Mouse (Mus musculus) embryonic facial prominence, embryonic 15.5 days (tissue): ENCODE measurements around the gene Tnrc6b. TPM values are rescaled to one million over a fixed set of nuclear protein-coding genes. Genes with fewer than 3 reads are reported as not detected.
A peak's percentile ranks its signal among the peaks of the same experiment; 100 is the strongest.

Experiments
- ATAC-seq: fragments of 200-750 bp; cut with Nextera tagmentation; 2 replicates; pipeline ENCODE4 v1.8.0; 2017; ENCODE audit warnings: low read depth, moderate TSS enrichment; ENCODE audit not compliant: insufficient number of reproducible peaks, low FRiP score, low TSS enrichment
- H3K27ac ChIP-seq: fragments of 300-500 bp; sonication (generic); replicated peaks from 2 replicates; pipeline ENCODE4 v1.5.1; 2015; ENCODE audit warnings: mild to moderate bottlenecking, inconsistent platforms
- H3K27me3 ChIP-seq: fragments of 300-500 bp; sonication (generic); 2 replicates; pipeline ENCODE4 v1.6.1; 2015; ENCODE audit warnings: inconsistent platforms
- H3K36me3 ChIP-seq: fragments of 300-500 bp; sonication (generic); 2 replicates; pipeline ENCODE4 v1.6.1; 2015; ENCODE audit warnings: mild to moderate bottlenecking, inconsistent platforms
- H3K4me1 ChIP-seq: fragments of 300-500 bp; sonication (generic); 2 replicates; pipeline ENCODE4 v1.6.1; 2015; ENCODE audit warnings: inconsistent platforms
- H3K4me2 ChIP-seq: fragments of 300-500 bp; sonication (generic); replicated peaks from 2 replicates; pipeline ENCODE4 v1.6.1; 2015; ENCODE audit warnings: mild to moderate bottlenecking, inconsistent platforms
- H3K4me3 ChIP-seq: fragments of 300-500 bp; sonication (generic); replicated peaks from 2 replicates; pipeline ENCODE4 v1.5.1; 2015; ENCODE audit warnings: mild to moderate bottlenecking, inconsistent platforms
- H3K9ac ChIP-seq: fragments of 300-500 bp; sonication (generic); 2 replicates; pipeline ENCODE4 v1.6.1; 2015; ENCODE audit warnings: inconsistent platforms
- H3K9me3 ChIP-seq: fragments of 300-500 bp; sonication (generic); replicated peaks from 2 replicates; pipeline ENCODE4 v1.6.1; 2016; ENCODE audit warnings: inconsistent platforms
- WGBS: fragments of 180-500 bp; shearing (Covaris S2); methylation state at CpG from one replicate; pipeline ENCODE4 v1.1.7; 2015; 5-methylcytosine and 5-hydroxymethylcytosine counted together
- polyA plus RNA-seq: library from polyadenylated mRNA; unstranded; fragments of >200 nt; fragmentation: Nextera tagmentation; extraction: Ambion mirVana; gene quantifications from 2 replicates; pipeline ENCODE4 v1.2.1, GENCODE M21; 2015

Tnrc6b gene
- polyA plus RNA-seq, 1 experiment from 2014 or later = 23.9 TPM

DNA sequence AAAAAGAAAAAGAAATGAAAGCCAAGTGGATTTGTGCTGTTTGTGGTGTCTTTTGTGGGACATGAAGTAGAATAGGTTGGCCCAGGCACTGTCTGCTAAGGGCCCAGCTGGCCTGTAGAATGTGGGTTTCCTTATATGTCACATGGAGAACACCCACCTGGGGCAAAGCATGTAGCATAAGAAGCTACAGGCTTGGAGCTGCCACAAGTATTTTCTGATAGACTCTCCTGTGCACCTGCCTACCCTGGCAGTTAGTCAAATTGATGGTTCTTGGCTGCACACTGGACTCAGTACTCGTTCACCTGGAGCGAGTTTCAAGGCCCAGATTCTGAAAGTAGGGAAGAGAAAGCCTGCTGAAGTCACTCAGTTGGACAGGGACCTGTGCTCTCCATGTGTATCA is 7.6 kb upstream of the Tnrc6b start:
- H3K4me2 ChIP-seq = no peak overlapping the region
- H3K4me1 ChIP-seq = peaks cover 26% of the 10 kb centered on the region
- ATAC-seq = no peak
- no peaks in the 10 kb centered on the region for H3K9me3 ChIP-seq
- no peak overlapping the region for H3K9ac ChIP-seq
- H3K27me3 ChIP-seq = no peaks in the 10 kb centered on the region
- H3K36me3 ChIP-seq = no peaks in the 10 kb centered on the region
- 73% methylated on average over 2 of the region's 2 CpGs for WGBS
- 0 out of 2 replicates have a peak overlapping the region, but pooled peaks have one; percentile 19 for H3K27ac ChIP-seq
- H3K4me3 ChIP-seq = no peak overlapping the region

DNA sequence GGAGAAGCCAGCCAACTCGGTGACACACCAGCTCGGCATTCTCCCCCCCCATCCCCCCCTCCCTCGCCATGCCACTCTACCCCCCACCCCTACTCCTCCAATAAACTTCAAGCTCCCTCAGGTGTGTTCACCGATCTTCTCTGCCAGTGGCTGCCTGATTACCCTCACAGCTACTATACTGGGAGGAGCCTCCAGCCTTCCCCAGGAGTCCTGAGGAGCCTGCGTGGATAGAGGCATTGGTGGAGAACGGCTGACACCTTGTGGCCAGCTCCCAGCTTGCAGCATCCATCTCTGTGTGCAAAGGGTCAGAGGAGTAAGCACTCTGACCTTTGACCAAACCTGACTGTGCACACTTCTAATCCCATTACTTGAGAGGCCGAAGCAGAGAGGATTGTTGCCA is 6.8 kb upstream of the Tnrc6b start:
- Histone ChIP-seq H3K36me3 (no peaks in the 10 kb centered on the region), H3K4me3 (no peak overlapping the region), H3K27me3 (no peaks in the 10 kb centered on the region), H3K4me2 (no peak overlapping the region), H3K27ac (no peak overlapping the region), H3K4me1 (peaks cover 26% of the 10 kb centered on the region), H3K9me3 (no peaks in the 10 kb centered on the region), H3K9ac (no peak overlapping the region)
- peak; percentile 75 for ATAC-seq
- 2% methylated on average over 7 of the region's 7 CpGs for WGBS

DNA sequence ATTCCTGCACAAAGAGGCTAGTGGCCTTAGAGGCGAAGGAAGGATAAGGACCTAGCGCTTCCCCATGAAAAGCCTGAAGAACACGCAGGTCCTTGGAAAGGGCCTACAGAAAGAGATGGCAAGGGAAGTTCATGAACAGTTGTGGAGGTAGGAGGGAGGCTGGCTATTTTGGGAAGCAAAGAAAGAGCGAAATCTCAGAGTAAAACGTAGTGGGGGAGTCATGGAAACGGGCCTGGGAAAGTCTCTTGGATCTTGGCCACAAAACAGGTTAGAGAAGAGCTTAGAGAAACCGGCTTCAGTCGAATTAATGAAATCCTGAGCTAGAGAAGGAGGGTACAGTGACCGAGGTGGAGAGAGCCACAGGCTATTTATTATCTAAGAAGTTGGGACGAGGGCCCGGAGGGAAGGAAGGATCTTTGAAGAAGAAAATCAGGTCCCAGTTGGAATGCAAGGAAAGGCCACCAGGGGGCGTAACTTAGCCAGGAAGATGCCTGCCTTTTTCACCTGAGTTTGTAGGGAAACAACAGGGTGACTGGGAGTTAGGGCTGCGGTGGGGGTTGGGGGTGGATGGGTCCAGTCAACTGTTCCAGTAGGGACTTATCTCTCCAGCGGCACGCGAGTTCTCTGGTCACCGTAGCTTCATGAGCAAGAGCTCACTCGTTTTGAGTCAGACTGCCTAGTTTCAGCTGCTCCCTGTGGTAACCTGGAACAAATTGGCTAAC is 5.1 kb upstream of the Tnrc6b start:
- H3K36me3 ChIP-seq = no peaks in the 10 kb centered on the region
- ATAC-seq = no peak
- H3K9me3 ChIP-seq = no peaks in the 10 kb centered on the region
- no peak overlapping the region for H3K27ac ChIP-seq
- peaks cover 31% of the 10 kb centered on the region for H3K4me1 ChIP-seq
- no peak overlapping the region for H3K9ac ChIP-seq
- peak overlapping the region; percentile 46 for H3K4me2 ChIP-seq
- H3K27me3 ChIP-seq = no peaks in the 10 kb centered on the region
- 25% methylated on average over 18 of the region's 18 CpGs for WGBS
- peak overlapping the region; percentile 31 for H3K4me3 ChIP-seq

- Histone ChIP-seq H3K4me3 (peak overlapping the region; percentile 31), H3K27ac (peak overlapping the region; percentile 63; the same call in 1 of the 2 replicates)
Observed at GRCm38 (mm10) chr15:80706596-80706995, 4.5 kb upstream of the Tnrc6b start.

GRCm38 (mm10) chr15:80707088-80707487 is 4.0 kb upstream of the Tnrc6b start:
- Histone ChIP-seq H3K9me3 (no peaks in the 10 kb centered on the region), H3K9ac (no peak overlapping the region), H3K27ac (peak overlapping the region; percentile 63), H3K36me3 (no peaks in the 10 kb centered on the region), H3K27me3 (no peaks in the 10 kb centered on the region), H3K4me1 (peaks cover 32% of the 10 kb centered on the region), H3K4me2 (no peak overlapping the region), H3K4me3 (no peak overlapping the region)
- no peak for ATAC-seq
- 52% methylated on average over 8 of the region's 8 CpGs for WGBS

More at GRCm38 (mm10) chr15:80706596-80706995, 4.5 kb upstream of the Tnrc6b start:
- Histone ChIP-seq H3K36me3 (no peaks in the 10 kb centered on the region), H3K4me1 (peaks cover 31% of the 10 kb centered on the region), H3K27me3 (no peaks in the 10 kb centered on the region), H3K9ac (no peak overlapping the region), H3K9me3 (no peaks in the 10 kb centered on the region), H3K4me2 (peak overlapping the region; percentile 46)
- ATAC-seq = no peak
- 27% methylated on average over 11 of the region's 11 CpGs for WGBS

DNA sequence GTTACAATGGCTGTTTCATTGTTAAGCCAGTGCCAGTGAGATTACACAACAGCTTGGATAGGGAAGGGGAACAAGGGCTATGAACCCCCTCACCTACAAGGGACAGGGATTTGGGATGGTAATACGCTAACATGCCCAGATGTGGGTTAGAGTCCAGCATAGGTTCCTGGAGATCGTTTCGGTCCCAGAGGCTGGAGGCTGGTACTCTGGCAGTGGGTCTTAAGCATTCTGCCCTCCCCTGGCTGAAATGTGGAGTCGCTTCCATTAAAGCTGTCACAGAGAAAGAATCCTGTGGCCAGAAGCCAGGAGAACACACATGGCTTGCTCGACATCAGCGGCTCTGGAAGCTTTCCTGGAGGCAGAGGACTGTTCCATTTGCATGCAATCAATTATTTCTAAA is 1.5 kb upstream of the Tnrc6b start:
- H3K36me3 ChIP-seq = no peaks in the 10 kb centered on the region
- peaks cover 33% of the 10 kb centered on the region for H3K4me1 ChIP-seq
- no peaks in the 10 kb centered on the region for H3K9me3 ChIP-seq
- no peak overlapping the region for H3K4me2 ChIP-seq
- ATAC-seq = no peak
- no peak overlapping the region for H3K27ac ChIP-seq
- H3K9ac ChIP-seq = no peak overlapping the region
- no peaks in the 10 kb centered on the region for H3K27me3 ChIP-seq
- WGBS = 41% methylated on average over 6 of the region's 6 CpGs
- no peak overlapping the region for H3K4me3 ChIP-seq

- H3K27ac ChIP-seq = peak overlapping the region; percentile 96
- H3K9ac ChIP-seq = no peak overlapping the region
- H3K4me3 ChIP-seq = peak overlapping the region; percentile 99
- peaks cover 33% of the 10 kb centered on the region for H3K4me1 ChIP-seq
- no peaks in the 10 kb centered on the region for H3K9me3 ChIP-seq
- H3K36me3 ChIP-seq = no peaks in the 10 kb centered on the region
- 14% methylated on average over 5 of the region's 5 CpGs for WGBS
- ATAC-seq = no peak
- no peaks in the 10 kb centered on the region for H3K27me3 ChIP-seq
- H3K4me2 ChIP-seq = peak overlapping the region; percentile 40
Observed at GRCm38 (mm10) chr15:80710257-80710607, 881 bp upstream of the Tnrc6b start.

GRCm38 (mm10) chr15:80711401-80712151 is 463 bp downstream of the Tnrc6b start:
- ATAC-seq = peak; percentile 13; the same call in 1 of the 2 replicates
- Histone ChIP-seq H3K4me3 (peak overlapping the region; percentile 99), H3K27me3 (no peaks in the 10 kb centered on the region), H3K9me3 (no peaks in the 10 kb centered on the region), H3K4me2 (peak overlapping the region; percentile 91), H3K27ac (peak overlapping the region; percentile 92), H3K9ac (peak overlapping the region; percentile 87), H3K4me1 (peaks cover 25% of the 10 kb centered on the region), H3K36me3 (no peaks in the 10 kb centered on the region)
- WGBS = under 1% methylated on average over 84 of the region's 106 CpGs

- Histone ChIP-seq H3K27me3 (no peaks in the 10 kb centered on the region), H3K9ac (no peak overlapping the region), H3K36me3 (no peaks in the 10 kb centered on the region), H3K4me2 (no peak overlapping the region), H3K4me1 (peaks cover 16% of the 10 kb centered on the region; the same call in 1 of the 2 replicates), H3K27ac (no peak overlapping the region), H3K4me3 (no peak overlapping the region), H3K9me3 (no peaks in the 10 kb centered on the region)
- WGBS = 78% methylated on average over 4 of the region's 4 CpGs
- no peak for ATAC-seq
Observed at GRCm38 (mm10) chr15:80714299-80714698, 3.2 kb downstream of the Tnrc6b start.

DNA sequence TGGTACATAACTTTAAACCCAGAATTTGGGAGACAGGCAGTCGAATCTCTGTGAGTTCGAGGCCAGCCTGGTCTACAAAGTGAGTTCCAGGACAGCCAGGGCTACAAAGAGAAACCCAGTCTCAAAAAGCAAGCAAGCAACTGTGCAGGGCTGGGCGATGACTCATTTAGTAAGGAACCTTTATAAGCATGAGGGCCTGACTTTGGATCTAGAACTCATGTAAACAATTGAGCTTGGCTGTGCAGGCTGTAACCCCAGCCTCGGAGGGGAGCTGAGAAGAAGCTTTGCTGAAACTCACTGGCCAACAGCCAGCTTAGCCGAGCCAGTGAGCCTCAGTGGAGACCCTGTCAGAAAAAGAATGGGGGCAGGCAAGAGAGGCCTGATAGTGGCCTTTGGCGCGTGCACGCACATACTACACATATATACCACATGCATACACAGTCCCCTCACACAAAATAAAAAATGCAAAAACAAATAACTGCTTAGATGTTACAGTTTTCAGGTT is 5.6 kb downstream of the Tnrc6b start:
- no peak overlapping the region for H3K9ac ChIP-seq
- no peaks in the 10 kb centered on the region for H3K9me3 ChIP-seq
- H3K4me2 ChIP-seq = no peak overlapping the region
- no peak overlapping the region for H3K27ac ChIP-seq
- no peaks in the 10 kb centered on the region for H3K27me3 ChIP-seq
- H3K36me3 ChIP-seq = no peaks in the 10 kb centered on the region
- 83% methylated on average over 8 of the region's 8 CpGs for WGBS
- no peak overlapping the region for H3K4me3 ChIP-seq
- 0 out of 2 replicates have a peak, but pooled peaks cover 12% of the 10 kb centered on the region for H3K4me1 ChIP-seq
- no peak for ATAC-seq

- Histone ChIP-seq H3K27ac (no peak overlapping the region), H3K4me1 (0 out of 2 replicates have a peak, but pooled peaks cover 7% of the 10 kb centered on the region), H3K9ac (no peak overlapping the region), H3K4me2 (no peak overlapping the region), H3K27me3 (no peaks in the 10 kb centered on the region), H3K36me3 (no peaks in the 10 kb centered on the region), H3K9me3 (no peaks in the 10 kb centered on the region), H3K4me3 (no peak overlapping the region)
- ATAC-seq = no peak
- 43% methylated on average over 1 of the region's 1 CpGs for WGBS
Observed at GRCm38 (mm10) chr15:80717431-80717830, 6.3 kb downstream of the Tnrc6b start.
